Mouse (Mus musculus) C2C12 (cell line): ENCODE results near the gene Clstn1. TPM values are rescaled to one million over a fixed set of nuclear protein-coding genes. Genes with fewer than 3 reads are reported as not detected.

Experiments
- H3K27me3 ChIP-seq: one replicate; pipeline ENCODE4 v1.6.1; 2011; ENCODE audit not compliant: control insufficient read depth, insufficient read depth, insufficient read length
- H3K36me3 ChIP-seq: one replicate; pipeline ENCODE4 v1.6.1; 2011; ENCODE audit not compliant: control insufficient read depth, insufficient read depth
- H3K4me3 ChIP-seq: one replicate; pipeline ENCODE4 v1.5.1; 2011; ENCODE audit warnings: mild to moderate bottlenecking, control low read depth; ENCODE audit not compliant: poor library complexity, insufficient read depth, severe bottlenecking
- H3K79me2 ChIP-seq: one replicate; pipeline ENCODE4 v1.6.1; 2011; ENCODE audit not compliant: control insufficient read depth, insufficient read depth
- H3K79me3 ChIP-seq: one replicate; pipeline ENCODE4 v1.6.1; 2011; ENCODE audit warnings: low read depth, control low read depth
- H3ac ChIP-seq: one replicate; pipeline ENCODE3; 2011; ENCODE audit warnings: low read depth; ENCODE audit not compliant: control insufficient read depth, insufficient read length
- CEBPB ChIP-seq: IDR thresholded peaks from one replicate; pipeline ENCODE4 v1.6.1; 2011; ENCODE audit warnings: low read depth, mild to moderate bottlenecking, control low read depth, moderate library complexity
- CTCF ChIP-seq: IDR thresholded peaks from one replicate; pipeline ENCODE4 v1.5.1; 2011; ENCODE audit not compliant: control insufficient read depth, insufficient read depth, insufficient read length
- FOSL1 ChIP-seq: IDR thresholded peaks from one replicate; pipeline ENCODE4 v1.8.0; 2011; ENCODE audit warnings: mild to moderate bottlenecking, low read length; ENCODE audit not compliant: poor library complexity, insufficient read depth, severe bottlenecking
- MAX ChIP-seq: IDR thresholded peaks from one replicate; pipeline ENCODE4 v1.6.1; 2011; ENCODE audit warnings: mild to moderate bottlenecking, control low read depth
- MYOD1 ChIP-seq: IDR thresholded peaks from one replicate; pipeline ENCODE4 v1.6.1; 2011; ENCODE audit warnings: low read depth; ENCODE audit not compliant: control insufficient read depth, insufficient read length
- MYOG ChIP-seq: IDR thresholded peaks from one replicate; pipeline ENCODE4 v1.6.1; 2011; ENCODE audit not compliant: control insufficient read depth, insufficient read length; ENCODE audit errors: extremely low read depth
- USF1 ChIP-seq: IDR thresholded peaks from one replicate; pipeline ENCODE4 v1.6.1; 2011; ENCODE audit warnings: low read depth, mild to moderate bottlenecking, control low read depth, moderate library complexity
- polyA plus RNA-seq: library from polyadenylated mRNA; unstranded; fragments of >200 nt; fragmentation: generic; extraction: Trizol; gene quantifications from one replicate; pipeline ENCODE4 v1.2.1, GENCODE M21; 2012; ENCODE audit warnings: missing spikeins

The Clstn1 gene
- polyA plus RNA-seq, 1 experiment, result 45.3 TPM

- Histone ChIP-seq H3K79me2 (no peaks in the 10 kb centered on the region), H3ac (no peak overlapping the region), H3K36me3 (no peaks in the 10 kb centered on the region), H3K79me3 (no peaks in the 10 kb centered on the region), H3K27me3 (no peaks in the 10 kb centered on the region), H3K4me3 (no peak overlapping the region)
- TF ChIP-seq FOSL1 (no peak), USF1 (no peak), MAX (no peak), CTCF (no peak), MYOD1 (no peak)
Measured at GRCm38 (mm10) chr4:149679056-149679770, 92.9 kb downstream of the Clstn1 start.

GRCm38 (mm10) chr4:149683875-149684274, 97.6 kb downstream of the Clstn1 start:
- no peak for TF ChIP-seq CEBPB
- TF ChIP-seq USF1, result no peak
- TF ChIP-seq CTCF, result no peak
- TF ChIP-seq FOSL1, result no peak
- no peak for TF ChIP-seq MYOG
- TF ChIP-seq MAX, result no peak
- no peak for TF ChIP-seq MYOD1
- H3K4me3 ChIP-seq, result no peak overlapping the region
- H3ac ChIP-seq, result no peak overlapping the region
- no peaks in the 10 kb centered on the region for H3K36me3 ChIP-seq
- no peaks in the 10 kb centered on the region for H3K79me3 ChIP-seq
- H3K27me3 ChIP-seq, result no peaks in the 10 kb centered on the region
- no peaks in the 10 kb centered on the region for H3K79me2 ChIP-seq

GRCm38 (mm10) chr4:149684841-149685623, 98.8 kb downstream of the Clstn1 start:
- Histone ChIP-seq H3K79me3 (no peaks in the 10 kb centered on the region), H3K27me3 (no peaks in the 10 kb centered on the region), H3K36me3 (no peaks in the 10 kb centered on the region), H3ac (no peak overlapping the region), H3K79me2 (no peaks in the 10 kb centered on the region), H3K4me3 (no peak overlapping the region)
- TF ChIP-seq FOSL1, result no peak

- Histone ChIP-seq H3K79me3 (no peaks in the 10 kb centered on the region), H3ac (no peak overlapping the region), H3K36me3 (no peaks in the 10 kb centered on the region), H3K79me2 (no peaks in the 10 kb centered on the region), H3K4me3 (no peak overlapping the region), H3K27me3 (no peaks in the 10 kb centered on the region)
- TF ChIP-seq CEBPB (no peak), MAX (no peak), CTCF (no peak), MYOD1 (no peak), USF1 (no peak), FOSL1 (no peak), MYOG (no peak)
Measured at GRCm38 (mm10) chr4:149688861-149689260, 102.6 kb downstream of the Clstn1 start.

GRCm38 (mm10) chr4:149689822-149690700, 103.8 kb downstream of the Clstn1 start:
- no peak for TF ChIP-seq USF1
- no peak for TF ChIP-seq MYOD1
- TF ChIP-seq FOSL1, result no peak
- no peak for TF ChIP-seq CTCF
- no peak for TF ChIP-seq MAX
- TF ChIP-seq CEBPB, result no peak
- TF ChIP-seq MYOG, result no peak
- Histone ChIP-seq H3K4me3 (no peak overlapping the region), H3K36me3 (no peaks in the 10 kb centered on the region), H3K79me3 (no peaks in the 10 kb centered on the region), H3K27me3 (no peaks in the 10 kb centered on the region), H3ac (no peak overlapping the region), H3K79me2 (no peaks in the 10 kb centered on the region)
